Mouse (Mus musculus): ENCODE results near the gene Sec14l2. TPM values are rescaled to one million over a fixed set of nuclear protein-coding genes. Genes with fewer than 3 reads are reported as not detected.

Gene Sec14l2
- polyA plus RNA-seq, 2 experiments, result 4.5 to 9.5 TPM

- Histone ChIP-seq H3K27me3 (ENCODE audit: control insufficient read depth, insufficient read depth, low read length) (no peaks in the 10 kb centered on the region), H3K4me3 (ENCODE audit: insufficient read depth in 1 of 2, low read depth in 2 of 2, low read length in 2 of 2) (peak overlapping the region; percentile 57 to 91), H3K9me3 (ENCODE audit: control insufficient read depth, low read length) (no peaks in the 10 kb centered on the region; the same call in 1 of the 2 replicates), H3K4me2 (ENCODE audit: low read depth) (peak overlapping the region; percentile 85), H3K9ac (replicated peaks) (peak overlapping the region; percentile 62), H3K4me1 (replicated peaks; ENCODE audit: control insufficient read depth in 2 of 2, insufficient read depth in 2 of 2, low read length in 1 of 2) (peaks cover 13 to 24% of the 10 kb centered on the region in 2 experiments), H3K36me3 (replicated peaks; ENCODE audit: control insufficient read depth, insufficient read depth, low read depth) (peaks cover 21% of the 10 kb centered on the region), H3K27ac (peak overlapping the region; percentile 67)
- no peak for TF ChIP-seq EP300 (IDR thresholded peaks at IDR 0.05; ENCODE audit: low read depth)
- peak; percentile 98 for TF ChIP-seq CTCF (IDR thresholded peaks at IDR 0.05; ENCODE audit: low read depth)
- ATAC-seq (ENCODE audit: insufficient read depth) (peak; percentile 22; the same call in 1 of the 2 replicates), DNase-seq (ENCODE audit: low read depth in 3 of 3, low spot score in 3 of 3) (peak; percentile 76 to 82 (median 76))
- WGBS (ENCODE audit: insufficient replicate concordance), result 3% methylated on average over 24 of the region's 24 CpGs
These were observed 28.6 kb downstream of the Sec14l2 start for GRCm38 (mm10) chr11:4094378-4095170.

DNA sequence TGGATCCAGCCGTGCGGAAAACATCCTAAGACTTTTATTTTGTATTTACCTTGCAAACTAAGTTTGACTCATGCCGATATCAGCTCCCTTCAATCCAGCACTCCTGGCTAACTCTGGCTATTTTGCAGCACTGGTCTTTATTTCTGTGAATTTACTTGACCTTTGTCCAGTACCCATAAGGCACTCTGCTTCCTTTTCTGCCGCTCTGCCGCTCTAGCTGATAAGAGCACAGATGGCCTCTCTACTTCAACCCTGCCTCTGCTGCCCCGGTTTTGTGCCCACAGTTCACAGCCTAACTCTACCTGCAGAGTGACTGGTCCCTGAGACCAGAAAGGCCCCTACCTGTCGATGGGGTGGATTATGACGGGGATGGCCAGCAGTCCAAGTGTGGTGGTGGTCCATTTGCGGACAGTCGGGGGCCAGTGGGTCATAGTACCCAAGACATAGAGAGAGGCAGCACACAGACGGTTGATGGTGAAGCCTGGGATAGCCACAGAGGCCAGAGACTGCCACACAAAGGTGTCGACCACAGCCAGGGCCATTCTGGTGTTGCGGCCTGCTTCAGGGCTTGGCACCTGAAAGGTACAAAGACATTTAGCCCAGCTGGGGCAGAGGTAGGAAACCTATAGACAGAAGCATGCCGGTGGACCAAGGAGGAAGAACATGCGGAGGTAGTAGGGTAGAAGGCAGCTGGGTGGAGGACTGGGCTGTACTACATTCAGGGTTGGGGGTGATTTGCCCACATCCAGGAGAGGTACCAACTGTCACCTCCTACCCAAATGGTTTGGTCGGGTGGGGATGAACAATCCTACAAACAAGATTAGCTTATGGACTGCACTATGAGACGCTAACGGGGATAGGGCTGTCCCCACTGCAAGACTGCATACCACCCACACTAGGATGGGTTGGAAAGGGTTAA is 29.5 kb downstream of the Sec14l2 start:
- H3K9me3 ChIP-seq (ENCODE audit: control insufficient read depth, low read length), result no peaks in the 10 kb centered on the region; the same call in 1 of the 2 replicates
- no peak overlapping the region for H3K27ac ChIP-seq
- H3K4me3 ChIP-seq (ENCODE audit: insufficient read depth in 1 of 2, low read depth in 2 of 2, low read length in 2 of 2), result peak overlapping the region; percentile 57 to 91
- peaks cover 13 to 24% of the 10 kb centered on the region in 2 experiments for H3K4me1 ChIP-seq (replicated peaks; ENCODE audit: control insufficient read depth in 2 of 2, insufficient read depth in 2 of 2, low read length in 1 of 2)
- ATAC-seq (ENCODE audit: insufficient read depth), result no peak
- H3K27me3 ChIP-seq (ENCODE audit: control insufficient read depth, insufficient read depth, low read length), result no peaks in the 10 kb centered on the region
- no peak overlapping the region for H3K9ac ChIP-seq (replicated peaks)
- H3K4me2 ChIP-seq (ENCODE audit: low read depth), result peak overlapping the region; percentile 85
- no peak for TF ChIP-seq CTCF (IDR thresholded peaks at IDR 0.05; ENCODE audit: low read depth)
- TF ChIP-seq EP300 (IDR thresholded peaks at IDR 0.05; ENCODE audit: low read depth), result no peak
- WGBS (ENCODE audit: insufficient replicate concordance), result 66% methylated on average over 18 of the region's 18 CpGs
- DNase-seq (ENCODE audit: low read depth in 3 of 3, low spot score in 3 of 3), result no peak
- H3K36me3 ChIP-seq (replicated peaks; ENCODE audit: control insufficient read depth, insufficient read depth, low read depth), result peaks cover 21% of the 10 kb centered on the region

GRCm38 (mm10) chr11:4087267-4087666 is 35.9 kb downstream of the Sec14l2 start:
- TF ChIP-seq CTCF (IDR thresholded peaks at IDR 0.05; ENCODE audit: low read depth) (no peak), EP300 (IDR thresholded peaks at IDR 0.05; ENCODE audit: low read depth) (no peak)
- Histone ChIP-seq H3K4me1 (replicated peaks; ENCODE audit: control insufficient read depth in 2 of 2, insufficient read depth in 2 of 2, low read length in 1 of 2) (no peaks in the 10 kb centered on the region), H3K27me3 (ENCODE audit: control insufficient read depth, insufficient read depth, low read length) (no peaks in the 10 kb centered on the region), H3K9me3 (ENCODE audit: control insufficient read depth, low read length) (no peaks in the 10 kb centered on the region; the same call in 1 of the 2 replicates), H3K4me2 (ENCODE audit: low read depth) (no peak overlapping the region), H3K4me3 (ENCODE audit: insufficient read depth in 1 of 2, low read depth in 2 of 2, low read length in 2 of 2) (no peak overlapping the region), H3K36me3 (replicated peaks; ENCODE audit: control insufficient read depth, insufficient read depth, low read depth) (peaks cover 13% of the 10 kb centered on the region), H3K9ac (replicated peaks) (no peak overlapping the region), H3K27ac (no peak overlapping the region)
- 33% methylated on average over 2 of the region's 2 CpGs for WGBS (ENCODE audit: insufficient replicate concordance)
- DNase-seq (ENCODE audit: low read depth in 3 of 3, low spot score in 3 of 3) (no peak), ATAC-seq (ENCODE audit: insufficient read depth) (no peak)

- DNase-seq (ENCODE audit: low read depth in 3 of 3, low spot score in 3 of 3) (no peak), ATAC-seq (ENCODE audit: insufficient read depth) (no peak)
- H3K4me3 ChIP-seq (ENCODE audit: insufficient read depth in 1 of 2, low read depth in 2 of 2, low read length in 2 of 2), result no peak overlapping the region
- no peaks in the 10 kb centered on the region for H3K4me1 ChIP-seq (replicated peaks; ENCODE audit: control insufficient read depth in 2 of 2, insufficient read depth in 2 of 2, low read length in 1 of 2)
- H3K27ac ChIP-seq, result no peak overlapping the region
- no peak overlapping the region for H3K4me2 ChIP-seq (ENCODE audit: low read depth)
- no peaks in the 10 kb centered on the region; the same call in 1 of the 2 replicates for H3K9me3 ChIP-seq (ENCODE audit: control insufficient read depth, low read length)
- H3K27me3 ChIP-seq (ENCODE audit: control insufficient read depth, insufficient read depth, low read length), result no peaks in the 10 kb centered on the region
- peaks cover 4% of the 10 kb centered on the region for H3K36me3 ChIP-seq (replicated peaks; ENCODE audit: control insufficient read depth, insufficient read depth, low read depth)
- 19% methylated on average over 1 of the region's 1 CpGs for WGBS (ENCODE audit: insufficient replicate concordance)
- TF ChIP-seq CTCF (IDR thresholded peaks at IDR 0.05; ENCODE audit: low read depth) (no peak), EP300 (IDR thresholded peaks at IDR 0.05; ENCODE audit: low read depth) (no peak)
- no peak overlapping the region for H3K9ac ChIP-seq (replicated peaks)
These were observed 37.0 kb downstream of the Sec14l2 start for GRCm38 (mm10) chr11:4086246-4086645.
